Mouse (Mus musculus): Measurements from ENCODE around the gene AW011738.

Gene AW011738

GRCm38 (mm10) chr4:156200623-156201475, 2.3 kb upstream of the AW011738 start, which contains the start of gene Isg15:
Gene Isg15, minus strand, starts transcription at chr4:156200818.
- peak; percentile 64 for DNase-seq (ENCODE audit: low spot score)

- DNase-seq (ENCODE audit: low spot score) = no peak
These were observed 626 bp upstream of the AW011738 start for GRCm38 (mm10) chr4:156202462-156202893.

GRCm38 (mm10) chr4:156203413-156204131, 468 bp downstream of the AW011738 start:
- DNase-seq (ENCODE audit: low spot score) = no peak

- DNase-seq (ENCODE audit: low spot score) = no peak
These were observed 5.8 kb downstream of the AW011738 start for GRCm38 (mm10) chr4:156208872-156209271.

GRCm38 (mm10) chr4:156209963-156210635, 7.0 kb downstream of the AW011738 start:
- no peak for DNase-seq (ENCODE audit: low spot score)

- DNase-seq (ENCODE audit: low spot score) = no peak
These were observed 10.0 kb downstream of the AW011738 start for GRCm38 (mm10) chr4:156213134-156213533.

- DNase-seq (ENCODE audit: low spot score) = peak; percentile 57
These were observed 12.5 kb downstream of the AW011738 start, which contains the start of gene Perm1 for GRCm38 (mm10) chr4:156215649-156216048. Gene Perm1, plus strand, starts transcription at chr4:156215868.

- no peak for DNase-seq (ENCODE audit: low spot score)
These were observed 13.1 kb downstream of the AW011738 start for GRCm38 (mm10) chr4:156216196-156216595.

- DNase-seq (ENCODE audit: low spot score) = no peak
These were observed 14.0 kb downstream of the AW011738 start for GRCm38 (mm10) chr4:156217022-156217669.

- no peak for DNase-seq (ENCODE audit: low spot score)
These were observed 14.7 kb downstream of the AW011738 start for GRCm38 (mm10) chr4:156217838-156218237.

GRCm38 (mm10) chr4:156219936-156220335, 16.8 kb downstream of the AW011738 start:
- no peak for DNase-seq (ENCODE audit: low spot score)

GRCm38 (mm10) chr4:156224276-156224675, 21.2 kb downstream of the AW011738 start:
- DNase-seq (ENCODE audit: low spot score) = no peak

- DNase-seq (ENCODE audit: low spot score) = peak; percentile 54
These were observed 24.8 kb downstream of the AW011738 start for GRCm38 (mm10) chr4:156227752-156228392.

- peak; percentile 25 for DNase-seq (ENCODE audit: low spot score)
These were observed 25.4 kb downstream of the AW011738 start for GRCm38 (mm10) chr4:156228393-156229024.

- no peak for DNase-seq (ENCODE audit: low spot score)
These were observed 31.0 kb downstream of the AW011738 start for GRCm38 (mm10) chr4:156234021-156234501.

GRCm38 (mm10) chr4:156234701-156235213, 31.7 kb downstream of the AW011738 start, which contains the start of gene Plekhn1:
Gene Plekhn1, minus strand, starts transcription at chr4:156234857.
- DNase-seq (ENCODE audit: low spot score) = peak; percentile 71

GRCm38 (mm10) chr4:156235360-156235770, 32.3 kb downstream of the AW011738 start:
- DNase-seq (ENCODE audit: low spot score) = no peak

GRCm38 (mm10) chr4:156235808-156236533, 32.9 kb downstream of the AW011738 start, which contains the start of gene Noc2l:
Gene Noc2l, plus strand, starts transcription at chr4:156236010.
- DNase-seq (ENCODE audit: low spot score) = peak; percentile 92

GRCm38 (mm10) chr4:156236651-156237447, 33.7 kb downstream of the AW011738 start:
- DNase-seq (ENCODE audit: low spot score) = no peak

All from lung, postnatal 25 days (tissue).